Mouse (Mus musculus) neural tube, embryonic 13.5 days (tissue): ENCODE measurements at regions not wholly inside any gene's neighbourhood (a gene's known extent, or its start where the extent isn't known, plus 50 kb on each side); places are given as distances from the start of the nearest gene placed in this dataset.

ENCODE experiments used
- ATAC-seq: fragments of 200-750 bp; cut with Nextera tagmentation; 2 replicates; pipeline ENCODE4 v1.8.0; 2017; ENCODE audit warnings: low read depth, mild to moderate bottlenecking, moderate TSS enrichment, moderate library complexity
- H3K27ac ChIP-seq: fragments of 300-500 bp; sonication (generic); replicated peaks from 2 replicates; pipeline ENCODE4 v1.5.1; 2015; ENCODE audit warnings: moderate library complexity, mild to moderate bottlenecking, inconsistent platforms
- H3K27me3 ChIP-seq: fragments of 300-500 bp; sonication (generic); 2 replicates; pipeline ENCODE4 v1.6.1; 2015; ENCODE audit warnings: mild to moderate bottlenecking, inconsistent platforms
- H3K36me3 ChIP-seq: fragments of 300-500 bp; sonication (generic); 2 replicates; pipeline ENCODE4 v1.6.1; 2015; ENCODE audit warnings: mild to moderate bottlenecking, inconsistent platforms
- H3K4me1 ChIP-seq: fragments of 300-500 bp; sonication (generic); replicated peaks from 2 replicates; pipeline ENCODE4 v1.6.1; 2015; ENCODE audit warnings: inconsistent platforms
- H3K4me2 ChIP-seq: fragments of 300-500 bp; sonication (generic); 2 replicates; pipeline ENCODE4 v1.6.1; 2015; ENCODE audit warnings: inconsistent platforms, mild to moderate bottlenecking, moderate library complexity
- H3K4me3 ChIP-seq: fragments of 300-500 bp; sonication (generic); 2 replicates; pipeline ENCODE4 v1.5.1; 2015; ENCODE audit warnings: mild to moderate bottlenecking, inconsistent platforms
- H3K9ac ChIP-seq: fragments of 300-500 bp; sonication (generic); 2 replicates; pipeline ENCODE4 v1.6.1; 2015; ENCODE audit warnings: moderate library complexity, mild to moderate bottlenecking, inconsistent platforms
- H3K9me3 ChIP-seq: fragments of 300-500 bp; sonication (generic); 2 replicates; pipeline ENCODE4 v1.6.1; 2016; ENCODE audit warnings: inconsistent platforms
- WGBS: fragments of 180-500 bp; shearing (Covaris S2); methylation state at CpG from one replicate; pipeline ENCODE4 v1.1.7; 2015; 5-methylcytosine and 5-hydroxymethylcytosine counted together

DNA sequence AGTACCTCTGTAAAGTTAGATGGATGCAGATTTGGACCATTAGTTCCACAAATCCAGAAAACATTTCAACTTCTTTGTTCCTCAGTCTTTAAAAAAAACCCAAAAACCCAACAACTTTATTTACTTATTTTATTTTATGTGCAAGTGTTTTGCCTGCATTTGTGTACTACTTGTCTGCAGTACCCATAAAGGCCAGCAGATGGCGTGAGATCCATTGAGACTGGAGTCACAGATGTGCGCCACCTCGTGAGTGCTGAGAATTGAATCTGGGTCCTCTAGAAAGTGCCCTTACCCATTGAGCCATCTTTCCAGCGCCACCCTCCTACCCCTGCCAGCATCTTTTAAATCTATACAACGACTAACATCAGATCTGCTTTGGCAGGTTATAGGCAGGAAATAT lies 53.0 kb downstream of the Gm12689 start:
- Histone ChIP-seq H3K4me3 (no peak overlapping the region), H3K4me1 (peaks cover 15% of the 10 kb centered on the region), H3K36me3 (no peaks in the 10 kb centered on the region), H3K9me3 (no peaks in the 10 kb centered on the region), H3K9ac (no peak overlapping the region), H3K27ac (no peak overlapping the region), H3K4me2 (no peak overlapping the region), H3K27me3 (peaks cover 20% of the 10 kb centered on the region)
- no peak for ATAC-seq
- WGBS = 66% methylated on average over 5 of the region's 5 CpGs

DNA sequence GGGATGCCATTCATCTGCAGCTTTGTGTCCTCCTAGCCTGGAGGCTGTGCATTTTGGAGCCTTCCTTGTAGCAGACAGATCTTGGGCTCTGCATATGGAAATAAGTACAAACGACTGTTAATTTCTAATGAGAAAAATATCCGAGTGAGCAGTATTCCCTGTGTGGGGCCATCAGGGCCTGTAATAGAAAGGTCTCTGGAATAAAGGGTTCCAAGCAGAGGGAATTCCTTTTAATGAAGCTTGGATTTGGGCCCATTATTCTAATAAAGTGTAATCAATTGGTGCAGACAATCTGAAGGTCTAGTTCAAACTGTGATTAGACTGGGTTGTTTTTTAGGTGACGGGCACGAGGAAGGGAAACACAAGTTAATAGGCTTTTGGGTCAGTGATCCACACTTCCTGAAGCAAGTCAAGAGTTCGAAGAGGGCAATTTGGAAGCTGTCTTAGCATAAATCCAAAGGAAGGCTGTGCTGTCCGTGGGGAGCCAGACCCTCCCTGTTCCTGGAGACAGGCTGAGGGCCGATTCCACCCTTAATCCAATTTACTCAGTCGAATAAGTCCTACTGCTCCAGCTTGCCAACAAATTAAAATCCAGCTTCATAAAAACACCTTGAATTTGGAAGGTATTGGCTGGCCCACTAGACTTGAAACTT lies 57.5 kb downstream of the Gm12689 start:
- no peak for ATAC-seq

DNA sequence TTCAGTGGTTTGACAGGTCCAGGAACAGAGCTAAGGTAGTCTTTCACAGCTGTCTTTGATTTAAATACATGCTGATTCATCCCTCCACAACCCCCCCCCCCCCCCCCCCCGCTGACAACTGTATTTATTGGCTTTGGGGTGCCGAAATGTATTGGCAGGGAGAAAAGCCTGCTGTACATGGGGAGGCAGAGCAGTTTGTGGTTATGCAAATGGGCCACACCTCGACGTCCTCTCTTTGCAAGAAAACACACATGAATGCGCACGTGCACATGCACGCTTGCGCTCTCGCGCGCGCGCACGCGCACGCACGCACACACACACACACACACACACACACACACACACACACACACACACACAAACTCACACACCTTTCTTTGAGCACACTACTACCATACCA lies 58.5 kb downstream of the Gm12689 start:
- peaks cover 24% of the 10 kb centered on the region for H3K4me1 ChIP-seq
- no peak overlapping the region for H3K4me3 ChIP-seq
- peaks cover 8% of the 10 kb centered on the region; the same call in 1 of the 2 replicates for H3K27me3 ChIP-seq
- H3K9ac ChIP-seq = no peak overlapping the region
- ATAC-seq = no peak
- no peaks in the 10 kb centered on the region for H3K9me3 ChIP-seq
- no peaks in the 10 kb centered on the region for H3K36me3 ChIP-seq
- no peak overlapping the region for H3K4me2 ChIP-seq
- WGBS = 65% methylated on average over 16 of the region's 17 CpGs
- H3K27ac ChIP-seq = no peak overlapping the region

More for the DNA sequence above, 57.5 kb downstream of the Gm12689 start:
- no peak overlapping the region for H3K4me3 ChIP-seq
- H3K4me2 ChIP-seq = no peak overlapping the region
- H3K9ac ChIP-seq = no peak overlapping the region
- peaks cover 8% of the 10 kb centered on the region; the same call in 1 of the 2 replicates for H3K27me3 ChIP-seq
- no peaks in the 10 kb centered on the region for H3K9me3 ChIP-seq
- no peak overlapping the region for H3K27ac ChIP-seq
- no peaks in the 10 kb centered on the region for H3K36me3 ChIP-seq
- H3K4me1 ChIP-seq = peaks cover 24% of the 10 kb centered on the region
- 27% methylated on average over 8 of the region's 8 CpGs for WGBS

DNA sequence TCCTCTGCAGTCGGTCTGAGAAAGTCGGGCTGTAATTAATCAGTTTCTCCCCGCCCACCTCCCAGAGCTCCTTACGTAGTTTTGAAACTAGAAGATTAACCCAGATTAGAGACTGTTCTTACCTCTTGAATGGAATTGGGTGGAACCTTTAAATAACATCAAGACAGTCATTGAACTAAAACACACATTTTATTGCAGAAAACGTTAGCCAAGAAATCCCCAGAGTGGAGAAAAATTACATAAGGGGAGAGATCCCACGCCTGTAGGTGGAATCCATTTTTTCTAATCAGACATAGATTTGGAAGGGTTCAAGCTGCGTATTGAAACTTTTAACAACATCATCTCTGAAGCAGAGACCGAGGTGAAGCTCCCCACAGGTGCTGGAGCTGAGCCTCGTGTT lies 59.1 kb downstream of the Gm12689 start:
- H3K36me3 ChIP-seq = no peaks in the 10 kb centered on the region
- no peak overlapping the region for H3K4me2 ChIP-seq

DNA sequence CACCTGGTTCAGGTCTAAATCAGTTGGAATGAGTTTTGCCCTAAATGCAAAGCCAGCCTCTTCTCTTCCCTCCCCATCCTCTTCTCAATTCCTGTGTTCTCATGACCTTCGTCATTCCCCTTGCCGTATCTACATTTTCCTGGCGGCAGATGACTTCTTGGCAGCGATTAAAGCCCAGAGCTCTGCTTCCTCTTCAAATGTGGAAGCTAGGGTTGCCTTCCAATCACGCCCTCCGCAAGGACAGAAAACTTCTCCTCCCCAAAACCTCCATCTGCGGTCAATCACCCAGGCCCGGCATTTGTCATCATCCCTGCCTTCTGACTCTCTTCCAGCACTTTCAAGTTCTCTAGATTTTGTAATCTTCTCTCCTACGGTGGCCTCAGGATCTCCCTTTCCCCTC lies 72.3 kb downstream of the Gm12689 start:
- Histone ChIP-seq H3K9ac (no peak overlapping the region), H3K4me1 (peaks cover 8% of the 10 kb centered on the region), H3K27me3 (peaks cover 31% of the 10 kb centered on the region), H3K27ac (no peak overlapping the region), H3K36me3 (no peaks in the 10 kb centered on the region), H3K4me3 (no peak overlapping the region), H3K9me3 (no peaks in the 10 kb centered on the region), H3K4me2 (no peak overlapping the region)
- no peak for ATAC-seq
- 92% methylated on average over 9 of the region's 9 CpGs for WGBS

More for the DNA sequence above, 59.1 kb downstream of the Gm12689 start:
- H3K9me3 ChIP-seq = 0 out of 2 replicates have a peak, but pooled peaks cover 4% of the 10 kb centered on the region
- H3K27me3 ChIP-seq = peaks cover 8% of the 10 kb centered on the region; the same call in 1 of the 2 replicates
- H3K4me3 ChIP-seq = no peak overlapping the region
- H3K27ac ChIP-seq = no peak overlapping the region
- H3K4me1 ChIP-seq = peaks cover 23% of the 10 kb centered on the region
- WGBS = 52% methylated on average over 9 of the region's 9 CpGs
- ATAC-seq = no peak
- H3K9ac ChIP-seq = no peak overlapping the region

DNA sequence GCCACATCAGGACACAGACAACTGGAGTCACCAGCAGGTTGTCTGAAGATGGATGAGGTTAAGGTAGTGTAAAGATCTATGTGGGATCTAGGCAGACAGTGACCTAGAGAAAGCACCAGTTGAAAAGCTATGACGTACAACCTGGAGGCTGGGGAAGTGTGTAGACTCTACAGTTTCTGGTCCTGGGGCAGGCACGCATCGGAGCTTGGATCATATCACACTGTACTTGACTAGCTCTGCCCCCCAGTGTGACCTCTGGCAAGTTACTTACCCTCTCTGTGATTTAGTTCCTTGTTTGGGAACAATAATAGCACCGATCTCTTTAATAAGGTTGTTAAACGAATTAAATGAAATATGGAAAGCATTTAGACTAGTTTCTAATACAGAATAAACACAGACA lies 75.5 kb downstream of the Gm12689 start:
- WGBS = 88% methylated on average over 5 of the region's 5 CpGs
- no peak overlapping the region for H3K27ac ChIP-seq
- peaks cover 28% of the 10 kb centered on the region for H3K27me3 ChIP-seq
- H3K36me3 ChIP-seq = no peaks in the 10 kb centered on the region
- H3K4me3 ChIP-seq = no peak overlapping the region
- ATAC-seq = no peak
- H3K9ac ChIP-seq = no peak overlapping the region
- no peak overlapping the region for H3K4me2 ChIP-seq
- no peaks in the 10 kb centered on the region for H3K9me3 ChIP-seq
- H3K4me1 ChIP-seq = peaks cover 40% of the 10 kb centered on the region

DNA sequence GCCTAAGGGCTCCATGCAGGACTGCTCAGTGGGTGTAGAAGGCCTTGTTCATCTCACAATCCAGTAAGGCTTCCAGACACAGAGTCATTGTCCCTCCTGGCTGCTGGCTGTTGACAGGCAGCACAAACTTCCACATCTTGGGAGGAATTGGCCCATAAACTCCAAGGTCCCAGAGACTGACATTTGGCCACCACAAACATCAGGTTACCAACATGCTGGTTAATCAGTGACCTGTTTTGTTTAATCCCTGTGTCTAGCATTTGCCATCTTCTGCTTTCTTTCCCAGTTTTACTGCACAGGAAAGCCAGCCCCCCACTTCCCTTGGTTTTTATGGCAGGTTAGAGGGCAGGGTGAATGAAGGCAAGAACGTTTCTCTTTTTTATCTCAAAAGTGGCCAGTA lies 80.5 kb downstream of the Gm12689 start:
- Histone ChIP-seq H3K9ac (no peak overlapping the region), H3K9me3 (no peaks in the 10 kb centered on the region), H3K4me2 (no peak overlapping the region), H3K4me1 (peaks cover 56% of the 10 kb centered on the region), H3K27me3 (peaks cover 57% of the 10 kb centered on the region), H3K27ac (peak overlapping the region; percentile 75), H3K36me3 (no peaks in the 10 kb centered on the region), H3K4me3 (no peak overlapping the region)
- ATAC-seq = no peak
- WGBS = 0% methylated on average over 1 of the region's 1 CpGs

DNA sequence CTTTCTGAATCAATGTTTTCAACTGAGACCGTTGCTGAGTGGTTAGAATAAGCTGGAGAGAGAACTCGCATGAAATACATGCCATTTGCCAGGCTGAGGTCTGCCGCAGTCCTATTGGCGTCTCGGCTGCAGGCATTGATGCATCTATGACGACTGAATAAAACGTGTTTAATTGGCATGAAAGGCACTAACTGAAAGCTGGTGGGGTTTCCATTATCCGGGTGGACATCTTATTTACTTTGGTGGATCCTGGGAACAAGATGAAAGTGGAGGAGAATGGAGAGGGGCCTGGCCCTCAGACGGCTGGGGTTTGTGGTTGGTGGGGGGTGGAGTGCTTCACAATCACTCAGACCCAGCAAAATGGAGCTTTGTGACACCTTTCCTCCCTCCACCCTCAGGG lies 81.2 kb downstream of the Gm12689 start:
- Histone ChIP-seq H3K27ac (no peak overlapping the region), H3K9me3 (no peaks in the 10 kb centered on the region), H3K4me3 (no peak overlapping the region), H3K4me1 (peaks cover 56% of the 10 kb centered on the region), H3K27me3 (peaks cover 57% of the 10 kb centered on the region), H3K36me3 (no peaks in the 10 kb centered on the region), H3K4me2 (no peak overlapping the region), H3K9ac (no peak overlapping the region)
- no peak for ATAC-seq
- 6% methylated on average over 9 of the region's 9 CpGs for WGBS

DNA sequence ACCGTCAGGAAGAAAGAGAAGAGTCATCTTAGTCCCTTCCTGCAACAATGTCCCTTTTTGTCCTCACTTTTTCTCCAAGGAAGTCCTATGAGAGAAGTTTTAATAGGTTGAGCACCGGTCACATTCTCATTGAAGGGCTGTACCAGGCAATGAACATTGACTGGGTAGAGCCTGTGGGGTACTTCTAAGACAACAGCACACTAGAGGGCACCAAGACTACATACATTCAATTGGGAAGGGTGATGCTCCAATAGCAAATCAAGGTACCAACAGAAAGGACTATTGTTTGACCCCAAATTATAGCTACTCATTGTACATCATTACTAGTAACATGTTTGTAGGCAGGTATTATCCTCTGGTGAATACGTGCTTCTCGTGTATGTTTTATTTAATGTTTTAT lies 84.3 kb downstream of the Gm12689 start:
- Histone ChIP-seq H3K4me2 (no peak overlapping the region), H3K36me3 (no peaks in the 10 kb centered on the region), H3K27me3 (peaks cover 62% of the 10 kb centered on the region), H3K9me3 (no peaks in the 10 kb centered on the region), H3K9ac (no peak overlapping the region), H3K27ac (no peak overlapping the region), H3K4me3 (no peak overlapping the region), H3K4me1 (peaks cover 28% of the 10 kb centered on the region)
- WGBS = 84% methylated on average over 4 of the region's 4 CpGs
- ATAC-seq = no peak

DNA sequence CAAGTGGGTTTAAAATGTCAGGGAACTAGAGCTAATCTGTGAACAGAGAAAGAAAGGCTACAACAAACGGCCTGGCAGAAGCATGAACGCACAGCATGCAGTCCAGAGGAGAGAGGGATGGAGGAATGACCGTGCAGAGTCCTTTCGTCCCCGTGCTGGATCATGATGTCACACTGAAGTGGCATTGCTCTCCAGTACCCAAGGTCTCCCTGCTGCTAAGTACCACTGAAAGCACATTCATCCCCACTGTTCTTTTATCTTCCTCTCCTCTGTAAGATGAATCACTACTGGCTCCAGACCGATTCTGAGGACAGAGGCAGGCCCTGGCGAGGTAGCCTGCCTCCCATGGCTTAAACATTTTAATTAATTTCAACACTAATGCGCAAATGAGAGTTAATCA lies 89.7 kb downstream of the Gm12689 start:
- no peak overlapping the region for H3K4me3 ChIP-seq
- WGBS = 15% methylated on average over 8 of the region's 8 CpGs
- H3K36me3 ChIP-seq = no peaks in the 10 kb centered on the region
- H3K9me3 ChIP-seq = peaks cover 4% of the 10 kb centered on the region; the same call in 1 of the 2 replicates
- no peak overlapping the region for H3K27ac ChIP-seq
- H3K4me1 ChIP-seq = 0 out of 2 replicates have a peak, but pooled peaks cover 7% of the 10 kb centered on the region
- H3K4me2 ChIP-seq = no peak overlapping the region
- ATAC-seq = no peak
- peaks cover 23% of the 10 kb centered on the region for H3K27me3 ChIP-seq
- no peak overlapping the region for H3K9ac ChIP-seq

DNA sequence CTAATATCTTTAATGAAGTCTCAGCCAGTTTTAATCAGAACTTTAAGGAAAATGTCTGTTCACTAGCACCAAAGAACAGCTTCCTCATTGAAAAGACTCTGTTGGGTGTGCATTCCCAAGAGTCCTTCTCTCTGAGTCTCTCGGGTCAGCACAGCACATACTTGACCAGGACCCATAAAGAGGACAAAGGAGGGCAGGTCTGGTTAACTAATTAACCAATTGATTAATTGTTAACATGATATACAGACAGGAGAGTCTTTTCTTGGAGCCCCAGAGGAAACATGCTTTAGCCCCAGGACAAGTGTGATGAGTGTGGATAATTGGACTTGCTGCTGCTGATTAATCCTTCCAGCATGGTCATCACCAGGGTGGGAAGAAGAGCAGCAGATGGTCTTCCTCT lies 93.7 kb downstream of the Gm12689 start:
- 39% methylated on average over 1 of the region's 1 CpGs for WGBS

DNA sequence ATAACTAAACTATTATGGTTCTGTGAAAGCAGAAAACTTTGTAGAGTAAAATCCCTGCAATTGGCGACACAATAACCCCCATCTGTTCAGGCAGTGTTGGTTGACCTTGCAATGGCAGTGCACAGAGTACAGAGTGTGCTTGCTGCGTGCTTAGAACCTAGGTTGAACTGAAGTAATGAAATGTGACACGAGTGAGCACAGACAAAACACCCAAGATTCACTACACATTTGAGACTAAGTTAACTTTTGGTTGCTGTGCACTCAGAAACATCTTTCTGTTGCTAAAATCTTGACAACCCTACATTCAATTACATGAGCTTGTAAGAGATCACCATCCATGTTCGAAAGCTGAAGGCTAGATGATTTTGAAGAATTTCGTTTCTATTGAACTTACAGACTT lies 97.3 kb downstream of the Gm12689 start:
- Histone ChIP-seq H3K4me3 (no peak overlapping the region), H3K27me3 (0 out of 2 replicates have a peak, but pooled peaks cover 3% of the 10 kb centered on the region), H3K9ac (no peak overlapping the region), H3K9me3 (no peaks in the 10 kb centered on the region), H3K4me1 (no peaks in the 10 kb centered on the region), H3K27ac (no peak overlapping the region), H3K4me2 (no peak overlapping the region), H3K36me3 (no peaks in the 10 kb centered on the region)
- WGBS = 85% methylated on average over 5 of the region's 5 CpGs
- ATAC-seq = no peak

More for the DNA sequence above, 93.7 kb downstream of the Gm12689 start:
- Histone ChIP-seq H3K27ac (no peak overlapping the region), H3K9me3 (peaks cover 4% of the 10 kb centered on the region; the same call in 1 of the 2 replicates), H3K9ac (no peak overlapping the region), H3K4me3 (no peak overlapping the region), H3K36me3 (no peaks in the 10 kb centered on the region), H3K4me2 (no peak overlapping the region), H3K4me1 (0 out of 2 replicates have a peak, but pooled peaks cover 7% of the 10 kb centered on the region), H3K27me3 (peaks cover 5% of the 10 kb centered on the region; the same call in 1 of the 2 replicates)
- ATAC-seq = no peak

DNA sequence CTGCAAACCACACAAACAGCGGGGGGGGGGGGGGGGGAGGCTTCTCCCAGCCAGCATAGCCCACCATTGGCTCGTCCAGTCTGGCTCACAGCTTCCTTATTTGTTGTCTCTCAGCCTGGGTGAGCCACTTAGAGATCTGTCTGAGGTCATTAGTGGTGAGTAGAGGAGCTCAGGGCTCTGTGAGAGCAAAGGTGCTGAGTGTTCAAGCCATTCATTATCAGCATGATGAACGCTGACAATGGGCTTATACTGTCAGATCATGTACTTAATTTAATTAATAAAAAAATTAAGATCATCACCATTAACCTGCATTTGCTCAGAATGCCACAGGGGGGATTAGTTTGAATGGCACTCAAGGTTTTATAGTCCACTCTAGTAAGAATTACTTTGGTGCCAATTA lies 98.5 kb downstream of the Gm12689 start:
- ATAC-seq = no peak; the same call in 1 of the 2 replicates
- H3K27me3 ChIP-seq = 0 out of 2 replicates have a peak, but pooled peaks cover 3% of the 10 kb centered on the region
- no peaks in the 10 kb centered on the region for H3K36me3 ChIP-seq
- no peak overlapping the region for H3K4me2 ChIP-seq
- no peak overlapping the region for H3K9ac ChIP-seq
- no peaks in the 10 kb centered on the region for H3K4me1 ChIP-seq
- H3K9me3 ChIP-seq = no peaks in the 10 kb centered on the region
- H3K4me3 ChIP-seq = no peak overlapping the region
- no peak overlapping the region for H3K27ac ChIP-seq
- 75% methylated on average over 2 of the region's 3 CpGs for WGBS
